Mouse (Mus musculus) cerebellum, postnatal 10 days (tissue): ENCODE results near the gene Twist2.
A peak's percentile ranks its signal among the peaks of the same experiment; 100 is the strongest.

ENCODE experiments used
- DNase-seq, 2 experiments: peaks; one replicate each; pipeline ENCODE4 v3.0.0; 2021; ENCODE audit warnings: mixed read lengths in 2 of 2

Twist2 gene

DNA sequence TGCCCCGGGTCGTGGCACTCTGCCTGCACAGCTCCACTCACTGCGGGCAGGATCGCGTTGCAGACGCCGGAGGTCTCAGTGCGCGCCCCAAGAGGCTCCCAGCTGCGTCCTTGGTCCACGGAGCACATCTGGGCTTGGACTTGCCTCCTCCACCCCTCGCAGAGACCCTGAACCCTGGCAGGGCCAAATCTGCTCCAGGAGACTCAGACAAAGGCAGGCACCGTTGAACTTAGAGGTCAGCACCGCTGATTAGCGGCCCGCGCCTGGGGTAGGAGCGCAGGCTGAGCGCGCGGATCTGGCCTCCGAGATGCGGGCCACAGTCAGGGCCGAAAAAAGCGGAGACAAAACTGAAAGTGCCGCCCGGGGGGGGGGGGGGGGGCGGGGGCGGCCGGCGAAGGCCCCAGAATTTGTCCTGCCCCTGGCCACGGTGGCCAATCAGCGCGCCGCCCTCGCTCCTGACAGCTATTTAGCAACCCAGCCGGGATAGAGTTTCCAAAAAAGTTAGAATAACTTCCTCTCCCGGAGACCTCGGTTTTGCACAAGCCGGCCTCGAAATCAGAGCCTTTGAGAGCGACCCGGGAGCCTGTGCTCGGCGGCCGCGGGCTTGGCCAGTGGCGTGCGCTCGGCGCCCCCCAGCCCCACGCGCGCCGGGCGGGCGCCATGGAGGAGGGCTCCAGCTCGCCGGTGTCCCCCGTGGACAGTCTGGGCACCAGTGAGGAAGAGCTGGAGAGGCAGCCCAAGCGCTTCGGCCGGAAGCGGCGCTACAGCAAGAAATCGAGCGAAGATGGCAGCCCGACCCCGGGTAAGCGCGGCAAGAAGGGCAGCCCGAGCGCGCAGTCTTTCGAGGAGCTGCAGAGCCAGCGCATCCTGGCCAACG is at the start of gene Twist2:
Gene Twist2, plus strand, starts transcription at position 495 of the 877 bp plus-strand sequence.
- peak; percentile 29 to 31 for DNase-seq

DNA sequence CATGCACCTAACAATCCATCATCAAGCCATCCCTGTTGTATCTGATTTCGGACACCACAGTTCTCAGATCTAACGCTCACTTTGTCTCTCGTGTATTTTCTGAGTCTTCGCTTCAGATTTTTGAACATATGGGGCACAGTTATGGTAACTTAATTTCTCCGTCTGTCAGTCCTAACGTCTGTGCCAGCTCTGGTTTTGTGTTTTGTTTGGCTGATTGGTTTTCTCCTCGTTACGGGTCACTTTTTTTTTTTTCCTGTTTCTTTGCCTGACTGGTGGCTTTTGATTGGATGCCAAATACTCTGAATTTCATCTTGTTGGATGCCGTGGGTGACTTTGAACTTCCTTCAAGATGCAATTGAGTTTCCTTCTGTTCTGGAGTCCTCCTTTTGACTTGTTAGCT is 48.3 kb upstream of the Twist2 start:
- DNase-seq = no peak

DNA sequence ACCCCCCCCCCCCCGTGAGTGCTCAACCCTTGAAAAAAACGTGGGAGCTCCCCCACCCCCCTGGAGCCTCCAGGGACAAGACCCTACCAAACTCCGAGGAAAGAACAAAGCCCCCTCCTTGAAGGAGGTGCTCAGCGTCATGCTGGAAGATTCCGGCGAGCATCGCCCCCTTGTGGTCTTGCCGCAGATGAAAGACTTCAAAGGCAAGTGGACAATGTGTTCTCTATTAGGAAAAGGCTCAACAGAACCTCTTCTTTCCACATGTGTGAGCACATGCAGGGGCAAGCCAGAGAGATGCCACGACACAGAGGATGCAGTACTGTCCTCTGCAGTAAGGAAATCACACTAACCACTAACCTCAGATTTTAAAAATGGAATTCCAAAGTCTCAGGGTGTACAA is 46.2 kb upstream of the Twist2 start:
- peak; percentile 88 to 89 for DNase-seq

DNA sequence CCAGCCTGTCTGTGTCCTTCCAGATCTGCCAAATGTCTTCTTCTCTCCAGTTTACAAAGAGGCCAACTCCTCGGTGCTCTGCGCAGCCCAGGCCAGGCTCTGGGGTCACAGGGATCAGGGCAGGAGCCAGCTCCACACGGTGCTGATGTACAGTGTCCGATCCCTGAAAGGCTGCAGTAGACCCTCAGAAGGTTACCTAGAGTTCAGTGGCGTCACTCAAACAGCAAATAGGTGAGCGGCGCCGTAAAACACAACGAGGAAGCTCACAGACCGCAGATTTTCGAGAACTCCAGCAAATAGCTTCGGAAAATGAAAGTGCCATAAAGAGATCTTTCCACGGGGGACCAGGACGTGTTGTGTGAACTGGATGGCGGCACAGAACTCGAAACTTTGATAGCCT is 44.0 kb upstream of the Twist2 start:
- DNase-seq = no peak

DNA sequence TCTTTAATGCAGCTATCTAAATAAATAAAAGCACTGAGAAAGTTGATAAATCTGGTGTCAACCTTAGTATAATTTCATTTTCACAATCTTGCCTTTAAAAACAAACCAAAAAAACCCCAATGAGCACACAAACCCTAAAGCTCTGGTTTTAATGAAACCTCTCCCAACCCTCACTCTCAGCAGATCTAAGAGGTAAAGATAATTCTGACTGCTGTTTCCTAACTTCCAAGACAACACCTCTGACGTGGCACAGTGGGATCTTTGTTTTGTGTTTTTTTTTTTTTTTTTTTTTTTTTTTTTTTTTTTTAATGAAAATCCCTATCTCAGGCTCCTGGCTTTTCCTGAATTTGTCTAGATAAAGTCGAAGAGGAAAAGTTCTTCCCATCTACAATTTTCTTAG is 43.1 kb upstream of the Twist2 start:
- DNase-seq = no peak

DNA sequence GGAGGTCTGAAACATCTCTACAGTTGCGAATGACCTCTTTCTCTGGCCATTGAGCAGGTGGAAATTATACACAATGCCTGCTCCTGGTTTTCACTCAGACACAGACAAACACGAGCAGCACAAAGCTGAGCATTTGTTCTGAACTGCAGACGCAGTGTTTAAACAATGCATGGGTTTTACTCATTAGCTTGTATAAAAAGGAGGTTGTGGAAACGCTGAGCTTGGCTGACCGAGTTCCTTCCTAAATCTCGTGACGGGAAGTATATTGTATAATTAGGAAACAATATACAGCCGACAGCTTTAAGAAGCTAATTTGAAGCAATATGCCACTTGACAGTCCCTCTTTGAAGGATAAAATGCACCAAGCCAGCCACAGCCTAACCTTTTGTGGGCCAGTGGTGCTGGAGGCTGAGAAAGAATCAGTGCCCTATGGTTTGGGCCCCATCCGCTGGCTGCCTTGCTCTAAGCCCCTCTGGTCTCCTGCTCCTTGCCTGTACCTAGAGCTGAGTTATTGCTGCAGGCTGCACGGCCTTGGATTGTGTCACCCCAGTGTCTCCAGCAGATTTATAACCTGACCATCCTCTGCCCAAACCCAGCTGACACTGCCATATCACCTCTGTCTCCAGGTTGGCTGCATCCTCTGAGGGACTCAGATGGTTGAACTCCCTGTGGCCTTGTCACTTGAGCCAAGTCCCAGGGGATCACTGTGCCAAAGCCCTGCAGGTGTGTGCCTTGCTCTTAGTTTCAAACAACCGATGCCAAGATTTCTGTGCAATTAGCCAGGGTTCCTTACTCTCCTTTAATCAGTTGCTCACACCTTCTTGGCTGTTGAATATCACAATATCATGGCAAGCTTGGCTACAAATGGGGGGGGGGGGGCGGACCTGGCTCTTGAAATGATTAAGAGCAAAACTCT is 42.4 kb upstream of the Twist2 start:
- no peak for DNase-seq

DNA sequence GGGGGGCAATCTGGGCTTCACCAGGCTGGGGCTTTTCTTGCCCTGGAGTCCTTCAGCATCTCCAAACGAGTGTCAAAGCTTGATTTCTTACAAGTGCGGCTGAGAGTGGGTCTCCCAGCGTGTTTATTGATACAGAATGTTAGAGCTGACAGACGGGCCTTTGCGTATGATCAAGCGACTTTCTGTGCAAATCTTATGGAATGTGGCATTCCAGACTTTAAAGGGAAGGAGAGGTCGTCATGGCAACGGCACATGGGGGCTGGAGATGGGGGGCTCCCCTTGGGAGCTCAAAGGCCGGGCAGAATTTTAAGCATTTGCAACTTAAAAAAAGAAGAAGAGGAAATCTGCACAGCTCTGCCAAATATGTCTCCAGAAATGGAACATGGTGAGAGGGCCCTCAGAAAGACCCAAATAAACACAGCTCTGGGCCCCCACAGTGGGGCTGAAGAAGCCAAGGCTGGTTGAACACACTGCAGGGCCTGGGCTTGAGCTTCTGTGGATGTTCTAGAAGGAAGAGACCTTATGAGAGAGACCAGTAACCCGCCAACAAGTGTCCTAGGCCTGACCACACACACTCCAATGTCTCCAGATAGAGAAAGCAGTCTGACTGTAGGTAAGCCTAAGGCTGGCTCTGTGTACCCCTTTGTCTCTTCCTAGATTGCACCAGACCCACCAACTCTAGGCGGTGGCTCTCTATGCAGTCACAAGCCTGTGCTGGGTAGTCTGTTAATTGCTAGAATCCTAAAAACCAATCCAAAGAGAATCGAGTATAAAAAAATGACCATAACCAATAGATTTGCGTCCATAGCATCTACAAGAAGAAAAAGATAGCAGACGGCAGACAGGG is 40.9 kb upstream of the Twist2 start:
- DNase-seq = no peak

DNA sequence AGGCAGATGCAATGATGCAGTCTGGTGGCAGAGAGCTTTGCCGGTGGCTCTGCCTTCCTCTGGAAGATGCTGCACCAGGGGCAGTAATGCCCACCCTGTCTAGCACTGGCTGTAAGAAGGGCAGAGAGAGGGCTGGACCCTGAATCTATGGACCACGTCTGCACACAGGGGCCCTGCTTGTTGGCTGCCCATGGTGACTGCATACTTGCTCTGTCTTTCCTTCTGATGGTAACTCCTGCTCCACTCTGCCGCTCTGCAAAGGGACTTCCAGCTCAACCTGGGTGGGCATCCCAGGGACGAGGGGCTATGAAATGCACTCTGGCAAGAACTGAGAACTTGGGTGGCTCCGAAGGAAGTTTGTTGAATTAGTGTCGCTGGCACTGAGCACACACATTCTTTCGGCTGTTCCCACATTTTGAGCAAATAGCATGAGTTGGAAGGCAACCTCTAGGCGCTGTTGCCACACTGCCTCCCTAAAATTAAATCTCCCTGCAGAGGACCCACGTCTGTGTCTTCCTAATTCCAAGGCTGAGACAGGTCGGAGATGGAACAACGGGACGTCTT is 38.7 kb upstream of the Twist2 start:
- DNase-seq = no peak

DNA sequence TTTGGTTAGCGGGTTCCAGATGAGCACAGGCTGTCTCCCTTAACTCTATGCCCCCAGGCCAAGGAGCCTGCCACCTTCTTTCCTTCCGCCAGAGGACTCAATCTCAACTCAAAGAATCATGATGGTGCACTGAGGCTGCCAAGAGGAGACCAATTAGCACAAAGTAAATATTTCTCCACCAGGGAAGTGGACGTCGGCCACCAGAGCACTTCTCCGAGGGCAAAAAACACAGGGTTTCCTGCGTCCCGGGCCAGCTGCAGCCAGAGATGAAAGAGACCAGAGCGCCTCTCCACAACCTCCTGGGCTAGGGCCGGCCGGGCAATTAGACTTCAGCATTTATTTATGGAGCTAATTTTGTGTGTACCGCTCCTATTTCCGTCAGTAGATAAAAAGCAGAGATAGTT is 31.0 kb upstream of the Twist2 start:
- DNase-seq = no peak

DNA sequence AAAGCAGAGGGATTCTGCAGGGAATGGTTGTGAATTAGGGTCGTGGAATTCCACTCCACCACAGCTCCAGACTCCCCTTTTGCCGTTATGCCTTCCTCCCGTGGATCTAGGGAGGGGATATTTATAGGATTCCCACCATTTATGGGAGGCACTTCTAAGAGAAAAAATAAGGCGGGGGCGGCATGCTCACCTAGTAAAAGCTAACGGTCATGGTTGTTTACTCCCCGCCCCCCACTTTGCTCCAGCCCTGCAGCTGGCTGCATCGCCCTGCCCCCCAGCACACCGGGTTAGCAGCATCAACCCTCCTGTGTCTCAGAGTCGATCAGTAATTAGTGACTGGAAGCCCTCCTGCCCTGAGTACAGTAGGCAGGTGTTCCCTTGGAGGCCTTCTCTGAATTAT is 30.6 kb upstream of the Twist2 start:
- no peak for DNase-seq

DNA sequence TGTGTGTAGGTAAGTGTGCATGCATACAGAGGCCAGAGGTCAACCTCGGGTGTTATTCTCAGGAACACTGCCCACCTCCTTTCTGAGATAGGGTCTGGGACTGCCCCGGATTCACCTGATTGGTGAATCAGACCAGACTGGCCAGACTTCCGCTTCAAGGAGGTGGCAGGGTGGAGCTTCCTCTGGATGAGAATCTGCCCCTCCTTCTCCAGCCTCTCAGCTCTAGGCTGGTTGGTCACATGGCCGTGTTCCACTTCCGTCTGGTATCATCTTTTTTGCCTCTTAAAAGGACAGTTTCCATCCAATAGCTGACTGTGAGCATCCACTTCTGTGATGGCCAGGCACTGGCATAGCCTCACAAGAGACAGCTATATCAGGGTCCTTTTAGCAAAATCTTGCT is 24.3 kb upstream of the Twist2 start:
- DNase-seq = no peak

DNA sequence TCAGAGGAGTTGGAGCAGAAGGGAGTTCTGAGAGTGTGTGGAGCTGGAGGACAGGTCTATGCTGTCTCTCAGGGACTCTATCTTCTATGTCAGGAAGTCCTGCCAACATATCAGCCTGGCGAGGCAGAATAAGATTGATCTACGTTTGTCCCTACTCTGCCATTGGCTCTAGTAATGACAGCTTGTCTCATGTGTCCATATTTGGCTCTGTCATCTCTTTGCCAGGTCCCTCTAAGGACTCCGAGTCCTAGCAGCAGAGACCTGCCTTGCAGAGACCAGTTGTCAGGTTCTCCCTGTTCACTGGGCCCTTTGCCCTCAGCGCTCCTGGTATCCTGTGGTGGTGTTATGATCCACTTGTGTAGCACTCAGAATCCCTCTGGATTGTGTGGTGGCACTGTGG is 21.4 kb upstream of the Twist2 start:
- DNase-seq = peak; percentile 17 to 27

DNA sequence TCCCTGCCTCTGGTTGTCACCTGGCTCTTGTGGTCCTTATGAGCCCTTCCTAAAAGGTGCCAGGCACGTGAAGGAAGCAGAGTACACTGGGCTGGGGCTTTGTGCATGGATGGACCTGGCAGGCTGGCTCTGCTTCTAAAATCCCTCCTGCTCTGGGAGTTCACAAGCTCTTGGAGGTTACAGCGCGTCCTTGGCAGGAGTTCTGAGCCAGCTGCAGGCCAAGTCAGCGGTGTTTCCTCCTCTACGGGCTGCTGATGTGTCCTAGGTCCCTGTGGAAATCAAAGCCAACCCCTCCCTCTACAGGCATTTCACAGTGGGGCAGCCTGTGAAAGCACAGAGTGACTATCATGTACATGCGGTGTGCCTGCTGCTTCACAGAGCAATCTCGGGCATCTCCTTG is 20.1 kb upstream of the Twist2 start:
- peak in 1 of 2 experiments; percentile 18 for DNase-seq

DNA sequence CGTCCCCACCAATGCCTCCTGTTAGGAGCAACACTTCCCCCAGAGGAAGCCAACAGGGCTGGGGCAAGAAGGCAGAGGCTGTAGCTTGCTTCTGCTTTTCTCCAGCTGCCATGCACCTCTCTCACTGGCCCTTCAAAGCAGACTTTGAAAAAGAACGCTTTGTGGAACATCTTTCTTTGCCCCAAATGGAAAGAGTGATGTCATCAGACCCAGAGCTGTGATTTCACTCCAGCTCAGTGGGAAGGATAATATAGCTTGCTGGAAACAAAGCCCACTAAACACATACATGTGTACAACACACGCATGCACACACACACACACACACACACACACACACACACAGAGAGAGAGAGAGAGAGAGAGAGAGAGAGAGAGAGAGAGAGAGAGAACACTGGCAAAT is 17.1 kb upstream of the Twist2 start:
- no peak for DNase-seq

DNA sequence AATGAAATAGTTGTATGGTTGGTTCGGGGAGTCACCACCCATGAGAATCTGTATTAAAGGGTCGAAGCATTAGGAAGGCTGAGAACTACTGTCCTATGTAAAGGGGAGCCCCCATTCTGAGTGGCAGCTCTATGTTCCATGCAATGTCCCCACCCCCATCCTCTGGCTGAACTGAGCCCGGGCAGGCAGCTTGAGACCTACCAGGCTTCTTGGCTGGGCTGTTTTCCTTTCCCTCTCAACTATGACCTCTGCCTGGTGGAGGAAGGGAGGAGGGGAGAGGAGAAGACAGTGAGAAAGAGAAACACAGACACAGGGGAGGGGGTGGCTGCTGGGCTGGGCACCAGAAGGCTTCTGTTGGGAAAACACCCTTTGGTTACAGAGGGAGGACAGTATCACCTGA is 1.9 kb upstream of the Twist2 start:
- DNase-seq = no peak

DNA sequence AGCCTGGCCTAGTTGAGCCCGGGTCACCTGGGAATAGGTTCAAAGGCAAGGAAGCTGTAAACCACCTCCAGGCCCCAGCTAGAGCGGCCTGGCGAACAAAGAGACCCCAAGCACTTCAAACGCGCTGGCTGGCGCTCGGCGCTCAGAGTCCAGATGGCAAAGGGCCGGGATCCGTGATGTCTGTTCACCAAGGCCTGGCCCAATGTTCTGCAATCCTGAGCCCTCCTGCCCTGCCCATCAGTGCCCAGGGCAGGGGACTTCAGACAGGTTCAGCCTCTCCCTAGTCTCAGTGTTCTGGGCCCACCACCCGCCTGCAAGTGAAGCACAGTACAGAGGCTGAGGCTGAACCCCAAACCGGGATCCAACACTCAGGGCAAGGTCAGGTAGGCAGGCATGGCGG is 913 bp upstream of the Twist2 start:
- DNase-seq = peak; percentile 21 to 41

DNA sequence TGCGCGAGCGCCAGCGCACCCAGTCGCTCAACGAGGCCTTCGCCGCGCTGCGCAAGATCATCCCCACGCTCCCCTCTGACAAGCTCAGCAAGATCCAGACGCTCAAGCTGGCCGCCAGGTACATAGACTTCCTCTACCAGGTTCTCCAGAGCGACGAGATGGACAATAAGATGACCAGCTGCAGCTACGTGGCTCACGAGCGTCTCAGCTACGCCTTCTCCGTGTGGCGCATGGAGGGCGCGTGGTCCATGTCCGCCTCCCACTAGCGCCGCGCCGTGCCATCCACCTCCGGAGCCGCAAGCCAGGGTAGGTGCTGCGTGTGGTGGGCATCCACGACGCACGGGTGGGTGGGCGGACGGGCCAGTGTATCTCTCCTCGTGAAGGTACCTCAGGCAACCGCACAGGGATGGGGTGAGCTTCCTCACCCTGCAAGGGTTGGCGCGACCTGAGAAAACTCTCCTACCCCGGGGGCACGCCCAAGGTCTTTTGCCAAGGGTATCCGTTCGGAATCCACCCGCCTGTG is 644 bp downstream of the Twist2 start:
- no peak for DNase-seq

DNA sequence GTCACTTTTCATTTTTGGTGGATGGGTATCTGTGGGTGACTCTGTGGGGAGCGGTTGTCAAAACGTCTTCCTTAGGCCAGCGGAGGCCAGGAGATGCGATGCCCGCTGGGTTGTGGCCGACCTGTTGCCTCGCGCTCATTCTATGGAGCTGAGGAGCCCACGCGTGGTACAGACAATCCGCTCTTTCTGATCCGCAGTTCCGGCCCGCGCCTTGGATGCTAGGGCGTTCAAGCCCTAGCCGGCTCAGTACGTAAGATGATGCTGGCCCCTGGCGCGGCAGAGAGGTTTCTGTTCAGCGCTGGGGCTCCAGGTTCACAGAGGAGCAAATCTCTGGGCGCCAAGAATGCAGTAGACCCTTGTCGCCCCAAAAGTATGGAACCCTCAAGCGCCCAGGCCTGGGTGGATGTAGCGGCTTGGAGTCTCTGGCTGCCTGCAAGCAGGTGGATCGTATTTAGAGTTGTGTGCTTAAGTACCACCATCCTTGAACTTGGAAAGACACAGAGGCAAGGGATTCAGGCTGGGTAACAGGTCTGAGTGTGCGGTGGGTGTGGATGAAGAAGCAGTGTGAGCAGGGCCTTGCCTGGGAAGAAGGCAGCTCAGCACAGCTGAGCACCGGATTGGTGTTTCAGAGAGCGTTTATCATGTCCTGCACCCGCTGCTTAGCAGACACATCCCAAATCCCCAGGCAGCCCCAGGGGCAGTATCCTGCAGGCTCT is 1.3 kb downstream of the Twist2 start:
- no peak for DNase-seq

DNA sequence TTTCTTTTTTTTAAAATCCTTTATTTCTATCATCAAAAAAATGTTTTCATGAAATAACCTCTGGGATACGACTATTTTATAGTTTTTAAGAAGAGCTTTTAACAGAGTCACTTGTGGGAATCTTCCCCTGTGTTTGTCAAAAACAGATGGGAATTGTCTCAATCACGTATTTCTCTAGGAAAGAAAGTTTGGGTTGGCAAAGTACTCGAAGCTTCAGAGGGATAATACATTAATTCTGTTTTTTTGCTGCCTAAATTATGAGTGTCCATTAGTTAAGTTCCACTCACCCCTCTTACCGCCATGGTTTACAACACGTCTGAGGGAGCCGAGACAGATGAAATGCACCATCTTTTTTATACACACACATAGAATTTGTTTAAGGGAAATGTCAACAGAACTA is 2.2 kb downstream of the Twist2 start:
- DNase-seq = no peak

DNA sequence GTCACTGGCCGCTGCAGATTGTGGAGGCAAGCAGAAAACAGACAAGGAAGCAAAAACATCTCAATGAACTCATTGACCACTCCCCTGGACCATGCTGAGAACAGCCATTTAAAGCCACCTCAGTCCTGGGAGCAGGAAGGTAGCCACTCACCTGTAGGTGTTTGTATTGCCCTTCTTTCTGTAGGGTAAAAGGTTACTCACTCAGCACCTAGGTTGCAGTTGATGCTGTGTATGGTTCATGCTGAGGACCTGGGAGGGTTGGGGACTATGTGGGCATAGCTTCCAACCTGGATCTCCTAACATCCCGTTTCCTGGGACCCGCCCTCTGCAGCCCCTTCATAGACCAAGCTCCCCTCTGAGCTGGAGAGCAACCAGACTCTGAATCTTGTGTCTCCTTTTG is 14.8 kb downstream of the Twist2 start:
- no peak for DNase-seq

DNA sequence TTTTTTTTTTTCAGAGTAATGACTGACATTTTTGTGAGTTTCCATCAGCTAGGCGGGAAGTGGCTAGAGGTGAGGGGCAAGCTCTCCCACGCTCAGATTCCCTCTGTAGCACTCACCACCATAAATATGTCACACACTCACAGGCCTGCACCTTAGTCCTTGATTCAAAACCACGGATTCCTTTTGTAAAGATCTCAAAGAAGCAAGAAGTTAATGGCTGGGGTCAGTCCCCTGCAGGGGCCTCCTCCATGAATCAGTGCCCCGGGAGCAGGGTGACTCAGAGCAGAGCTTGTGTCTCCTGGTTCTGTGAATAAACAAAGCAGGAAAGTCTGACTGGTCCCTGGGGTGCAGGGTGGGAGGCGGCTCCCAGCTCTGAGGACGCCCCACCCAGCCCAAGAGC is 15.3 kb downstream of the Twist2 start:
- no peak for DNase-seq

DNA sequence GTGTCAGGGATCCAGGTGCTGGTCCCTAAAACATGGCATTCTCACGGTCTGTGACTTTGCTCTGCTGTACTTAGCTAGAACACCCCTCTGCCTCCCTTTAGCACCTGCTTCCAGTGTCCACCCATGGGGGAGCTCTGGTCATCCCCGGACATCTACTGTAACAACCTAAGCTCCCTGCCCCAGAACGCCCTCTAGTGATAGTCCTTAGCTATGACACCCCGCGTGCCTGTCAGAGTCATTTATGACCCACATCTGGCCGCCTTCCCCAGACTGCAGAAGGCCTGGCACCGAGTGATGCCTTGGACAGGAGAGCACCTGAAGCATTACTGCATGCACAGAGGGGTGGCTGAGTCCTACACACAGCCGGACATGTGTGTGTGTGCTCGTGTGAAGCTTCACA is 18.0 kb downstream of the Twist2 start:
- DNase-seq = peak; percentile 27 to 40
